Mouse (Mus musculus): ENCODE measurements at regions not wholly inside any gene's neighbourhood (a gene's known extent, or its start where the extent isn't known, plus 50 kb on each side); places are given as distances from the start of the nearest gene placed in this dataset.

GRCm38 (mm10) chr1:165086131-165086530 is 74.4 kb downstream of the Tbx19 start:
- DNase-seq (ENCODE audit: low read depth, low spot score) = no peak

- DNase-seq (ENCODE audit: low read depth, low spot score) = no peak
Observed at GRCm38 (mm10) chr1:165084753-165085152, 75.8 kb downstream of the Tbx19 start.

- DNase-seq (ENCODE audit: low read depth, low spot score) = no peak
Observed at GRCm38 (mm10) chr1:165084179-165084578, 76.4 kb downstream of the Tbx19 start.

- no peak for DNase-seq (ENCODE audit: low read depth, low spot score)
Observed at GRCm38 (mm10) chr1:165080351-165080750, 80.2 kb downstream of the Tbx19 start.

- no peak for DNase-seq (ENCODE audit: low read depth, low spot score)
Observed at GRCm38 (mm10) chr1:165077313-165077712, 83.3 kb downstream of the Tbx19 start.

- no peak for DNase-seq (ENCODE audit: low read depth, low spot score)
Observed at GRCm38 (mm10) chr1:165075301-165076082, 85.1 kb downstream of the Tbx19 start.

GRCm38 (mm10) chr1:165071831-165072491 is 88.6 kb downstream of the Tbx19 start:
- no peak for DNase-seq (ENCODE audit: low read depth, low spot score)

GRCm38 (mm10) chr1:165064981-165065380 is 95.6 kb downstream of the Tbx19 start:
- DNase-seq (ENCODE audit: low read depth, low spot score) = no peak

- no peak for DNase-seq (ENCODE audit: low read depth, low spot score)
Observed at GRCm38 (mm10) chr1:165062813-165063492, 97.6 kb downstream of the Tbx19 start.

GRCm38 (mm10) chr1:165061420-165061819 is 99.2 kb downstream of the Tbx19 start:
- no peak for DNase-seq (ENCODE audit: low read depth, low spot score)

- DNase-seq (ENCODE audit: low read depth, low spot score) = no peak
Observed at GRCm38 (mm10) chr1:165054245-165054644, 106.3 kb downstream of the Tbx19 start.

GRCm38 (mm10) chr1:165051294-165051693 is 109.3 kb downstream of the Tbx19 start:
- DNase-seq (ENCODE audit: low read depth, low spot score) = peak; percentile 13

- DNase-seq (ENCODE audit: low read depth, low spot score) = no peak
Observed at GRCm38 (mm10) chr1:165050176-165050575, 110.4 kb downstream of the Tbx19 start.

GRCm38 (mm10) chr1:165046637-165047036 is 111.3 kb upstream of the Xcl1 start:
- DNase-seq (ENCODE audit: low read depth, low spot score) = no peak

- DNase-seq (ENCODE audit: low read depth, low spot score) = no peak
Observed at GRCm38 (mm10) chr1:165046056-165046455, 110.7 kb upstream of the Xcl1 start.

- no peak for DNase-seq (ENCODE audit: low read depth, low spot score)
Observed at GRCm38 (mm10) chr1:165043361-165043760, 108.0 kb upstream of the Xcl1 start.

- no peak for DNase-seq (ENCODE audit: low read depth, low spot score)
Observed at GRCm38 (mm10) chr1:165042105-165042504, 106.8 kb upstream of the Xcl1 start.

GRCm38 (mm10) chr1:165036631-165037030 is 101.3 kb upstream of the Xcl1 start:
- DNase-seq (ENCODE audit: low read depth, low spot score) = no peak

- peak; percentile 8 for DNase-seq (ENCODE audit: low read depth, low spot score)
Observed at GRCm38 (mm10) chr1:165035618-165036017, 100.3 kb upstream of the Xcl1 start.

- DNase-seq (ENCODE audit: low read depth, low spot score) = no peak
Observed at GRCm38 (mm10) chr1:165020960-165021563, 85.7 kb upstream of the Xcl1 start.

GRCm38 (mm10) chr1:165018692-165019309 is 83.5 kb upstream of the Xcl1 start:
- DNase-seq (ENCODE audit: low read depth, low spot score) = no peak

- no peak for DNase-seq (ENCODE audit: low read depth, low spot score)
Observed at GRCm38 (mm10) chr1:165018236-165018635, 82.9 kb upstream of the Xcl1 start.
